Comparison of ENCODE assay signal across 24 mouse cellular contexts in the genomic region with DNA sequence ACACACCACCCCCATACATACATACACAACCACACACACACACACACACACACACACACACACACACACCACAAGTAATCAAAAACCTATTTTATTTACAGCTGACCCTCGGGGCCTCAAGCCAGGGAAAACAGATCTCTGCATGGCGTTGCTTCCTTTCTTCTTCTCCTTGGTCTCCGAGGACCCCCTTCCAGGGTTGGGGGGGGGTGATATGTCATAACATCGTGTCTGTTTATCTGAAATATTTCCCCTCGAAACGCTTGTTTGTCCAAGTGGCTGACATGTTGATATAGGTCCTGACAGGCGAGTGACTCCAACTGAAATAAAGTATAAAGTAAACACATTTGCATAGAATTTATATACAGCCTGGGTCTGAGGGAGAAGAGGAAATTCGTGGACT.
DNase-seq lines count a peak whose midpoint lies in the region; ATAC-seq and TF ChIP-seq lines count a peak whose summit lies in the region.
"Had no signal": no experiment of that assay in that cellular context is flagged by ENCODE, and none has a peak within 500 bp of the region (broad histone marks: within the 10 kb centered on the region; RNA-seq: fewer than 3 reads in every experiment).

No protein-coding gene starts in this region.

- H3K9me3 ChIP-seq in embryonic facial prominence, embryonic 14.5 days (ENCODE audit: control insufficient read depth, low read length): peaks cover 10% of the 10 kb centered on the region
- peaks cover 24% of the 10 kb centered on the region for H3K9me3 ChIP-seq in embryonic facial prominence, embryonic 10.5 days
- no peaks in the 10 kb centered on the region for H3K9me3 ChIP-seq in lung, postnatal 0 days (ENCODE audit: low read length)
- peaks cover 8% of the 10 kb centered on the region; the same call in 1 of the 2 replicates for H3K9me3 ChIP-seq in limb, embryonic 10.5 days (replicated peaks)
- H3K9me3 ChIP-seq: heart, embryonic 15.5 days had no signal

- H3K4me2 ChIP-seq in embryonic facial prominence, embryonic 14.5 days (ENCODE audit: low read depth, low read length): no peak overlapping the region
- no peak overlapping the region for H3K4me2 ChIP-seq in lung, postnatal 0 days (replicated peaks; ENCODE audit: low read depth, low read length)
- H3K4me2 ChIP-seq: embryonic facial prominence, embryonic 12.5 days; forebrain, embryonic 12.5 days; heart, embryonic 15.5 days; hindbrain, embryonic 14.5 days had no signal

- no peaks in the 10 kb centered on the region for H3K27me3 ChIP-seq in embryonic facial prominence, embryonic 14.5 days (replicated peaks; ENCODE audit: control insufficient read depth, insufficient read depth, low read length)
- H3K27me3 ChIP-seq in embryonic facial prominence, embryonic 10.5 days (replicated peaks; ENCODE audit: low read depth, poor library complexity, severe bottlenecking): peaks cover under 1% of the 10 kb centered on the region; the same call in 1 of the 2 replicates
- H3K27me3 ChIP-seq in lung, postnatal 0 days (replicated peaks; ENCODE audit: insufficient read depth, low read length): no peaks in the 10 kb centered on the region
- H3K27me3 ChIP-seq in limb, embryonic 10.5 days (ENCODE audit: low read depth, poor library complexity, severe bottlenecking): peaks cover 31% of the 10 kb centered on the region
- H3K27me3 ChIP-seq: embryonic facial prominence, embryonic 12.5 days; forebrain, embryonic 12.5 days had no signal

- no peaks in the 10 kb centered on the region for H3K4me1 ChIP-seq in embryonic facial prominence, embryonic 14.5 days (ENCODE audit: control insufficient read depth, insufficient read depth, low read length)
- peaks cover 5% of the 10 kb centered on the region; the same call in 1 of the 2 replicates for H3K4me1 ChIP-seq in embryonic facial prominence, embryonic 10.5 days
- no peaks in the 10 kb centered on the region for H3K4me1 ChIP-seq in lung, postnatal 0 days (ENCODE audit: insufficient read depth, low read depth, low read length)
- H3K4me1 ChIP-seq in limb, embryonic 10.5 days: peaks cover 3% of the 10 kb centered on the region
- H3K4me1 ChIP-seq: embryonic facial prominence, embryonic 12.5 days; forebrain, embryonic 12.5 days had no signal

- no peak overlapping the region for H3K4me3 ChIP-seq in embryonic facial prominence, embryonic 14.5 days (ENCODE audit: low read depth, low read length)
- no peak overlapping the region for H3K4me3 ChIP-seq in embryonic facial prominence, embryonic 10.5 days
- no peak overlapping the region for H3K4me3 ChIP-seq in lung, postnatal 0 days (ENCODE audit: low read depth, low read length)
- H3K4me3 ChIP-seq in limb, embryonic 10.5 days: no peak overlapping the region
- H3K4me3 ChIP-seq: embryonic facial prominence, embryonic 12.5 days; forebrain, embryonic 12.5 days; heart, embryonic 10.5 days; heart, embryonic 15.5 days had no signal

- DNase-seq in embryonic facial prominence, embryonic 14.5 days (ENCODE audit: low spot score): peak; percentile 41
- no peak for DNase-seq in embryonic facial prominence, embryonic 10.5 days (ENCODE audit: low spot score)
- peak; percentile 18 to 37 for DNase-seq in kidney, postnatal 4 days
- DNase-seq in kidney, adult 9 months: no peak
- peak; percentile 59 for DNase-seq in lung, postnatal 0 days (ENCODE audit: low spot score)
- DNase-seq in lung, postnatal 14 days: no peak
- DNase-seq in limb, embryonic 10.5 days (ENCODE audit: low spot score): no peak
- DNase-seq: adrenal gland, adult 8-10 months; adrenal gland, postnatal 36 days; B cell, adult 2 months; cerebellum, adult 2 months; cerebellum, postnatal 14 days; embryo, embryonic 11 days; gastrocnemius, postnatal 10 days; heart, adult 18-20 months; heart, postnatal 14 days had no signal

- WGBS in embryonic facial prominence, embryonic 14.5 days: 50% methylated on average over 8 of the region's 8 CpGs
- WGBS in embryonic facial prominence, embryonic 10.5 days: 59% methylated on average over 8 of the region's 8 CpGs
- WGBS in lung, postnatal 0 days: 19% methylated on average over 8 of the region's 8 CpGs
- WGBS in limb, embryonic 10.5 days: 70% methylated on average over 8 of the region's 8 CpGs

- no peak for TF ChIP-seq CTCF in lung, postnatal 0 days (IDR thresholded peaks at IDR 0.05)

- no peak for ATAC-seq in embryonic facial prominence, embryonic 14.5 days (ENCODE audit: low read depth)
- ATAC-seq in lung, postnatal 0 days: peak; percentile 67
- ATAC-seq: CD4-positive, CD25-positive, alpha-beta regulatory T cell, adult 4 months; forebrain, embryonic 16.5 days had no signal

- no peak overlapping the region for H3K27ac ChIP-seq in embryonic facial prominence, embryonic 14.5 days (replicated peaks; ENCODE audit: low read depth, low read length)
- no peak overlapping the region for H3K27ac ChIP-seq in embryonic facial prominence, embryonic 10.5 days (replicated peaks)
- no peak overlapping the region for H3K27ac ChIP-seq in lung, postnatal 0 days (ENCODE audit: low read length)
- H3K27ac ChIP-seq in limb, embryonic 10.5 days: no peak overlapping the region
- H3K27ac ChIP-seq: embryonic facial prominence, embryonic 12.5 days; forebrain, embryonic 12.5 days; heart, embryonic 10.5 days; heart, embryonic 15.5 days; hindbrain, embryonic 14.5 days had no signal

- peak; percentile 74 for TF ChIP-seq EP300 in lung, postnatal 0 days (IDR thresholded peaks at IDR 0.05)

- H3K9ac ChIP-seq in embryonic facial prominence, embryonic 14.5 days (ENCODE audit: low read depth, low read length): no peak overlapping the region
- H3K9ac ChIP-seq in lung, postnatal 0 days (replicated peaks; ENCODE audit: low read depth): no peak overlapping the region
- H3K9ac ChIP-seq: embryonic facial prominence, embryonic 12.5 days; forebrain, embryonic 12.5 days; heart, embryonic 15.5 days; hindbrain, embryonic 14.5 days had no signal

- H3K36me3 ChIP-seq in embryonic facial prominence, embryonic 14.5 days (ENCODE audit: control insufficient read depth, insufficient read depth, low read length): peaks cover 9% of the 10 kb centered on the region; the same call in 1 of the 2 replicates
- H3K36me3 ChIP-seq in embryonic facial prominence, embryonic 10.5 days (replicated peaks): peaks cover 6% of the 10 kb centered on the region; the same call in 1 of the 2 replicates
- H3K36me3 ChIP-seq in lung, postnatal 0 days (ENCODE audit: insufficient read depth, low read length): no peaks in the 10 kb centered on the region
- H3K36me3 ChIP-seq in limb, embryonic 10.5 days: peaks cover 5% of the 10 kb centered on the region
- H3K36me3 ChIP-seq: forebrain, embryonic 12.5 days; G1E; heart, embryonic 10.5 days; heart, embryonic 15.5 days had no signal

Comparison
In these comparisons a context has a peak if more than half of its experiments do, and no peak if none do; other contexts are left out.
1. DNase-seq: peak in embryonic facial prominence, embryonic 14.5 days (single experiment), kidney, postnatal 4 days (2 of 2) and lung, postnatal 0 days (single experiment); none in embryonic facial prominence, embryonic 10.5 days (single experiment), kidney, adult 9 months (single experiment), lung, postnatal 14 days (single experiment) and limb, embryonic 10.5 days (single experiment).